Mouse (Mus musculus) thymus, adult 2 months (tissue): ENCODE measurements around the gene Olfr314.

Source experiments
- CTCF ChIP-seq: fragments of 200-500 bp; IDR thresholded peaks from 2 replicates; pipeline ENCODE4 v1.5.1; 2012; ENCODE audit warnings: mild to moderate bottlenecking, control low read depth, low read length, moderate library complexity, borderline replicate concordance; ENCODE audit not compliant: control insufficient read depth, poor library complexity, insufficient read depth; ENCODE audit errors: extremely low read depth
- POLR2A ChIP-seq: fragments of 200-500 bp; IDR thresholded peaks from 2 replicates; pipeline ENCODE4 v1.6.1; 2012; ENCODE audit warnings: mild to moderate bottlenecking, low read length, control low read depth, moderate library complexity; ENCODE audit not compliant: control insufficient read depth, poor library complexity, insufficient read depth; ENCODE audit errors: extremely low read depth

DNA sequence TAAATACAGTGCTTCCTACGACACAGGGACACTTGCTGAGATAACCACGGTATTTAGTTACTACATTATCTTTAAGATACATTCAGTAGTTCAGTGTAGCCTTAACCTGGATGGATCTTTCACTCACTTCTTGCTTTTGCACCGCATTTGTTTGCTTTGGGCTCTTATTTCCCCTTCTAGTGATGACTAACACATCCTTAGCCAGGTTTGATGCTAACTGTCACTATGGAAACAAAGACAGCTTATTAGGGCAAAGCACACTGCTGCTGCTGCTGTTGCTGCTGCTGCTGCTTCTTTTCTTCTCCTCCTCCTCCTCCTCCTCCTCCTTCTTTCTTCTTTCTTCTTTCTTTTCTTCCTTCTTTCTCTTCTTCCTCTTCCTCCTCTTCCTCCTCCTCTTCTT lies 6.8 kb downstream of the Olfr314 start:
- no peak for TF ChIP-seq CTCF
- no peak for TF ChIP-seq POLR2A
